Mouse (Mus musculus) E14TG2a.4 (cell line): ENCODE data around the gene Hoxc5.

Source experiments
- H3K27me3 ChIP-seq: 2 replicates; pipeline ENCODE4 v1.6.1; 2014; ENCODE audit warnings: low read length, control low read depth; ENCODE audit not compliant: insufficient read depth
- H3K36me3 ChIP-seq: 2 replicates; pipeline ENCODE4 v1.6.1; 2014; ENCODE audit warnings: low read length, control low read depth; ENCODE audit not compliant: insufficient read depth
- H3K4me1 ChIP-seq: replicated peaks from 2 replicates; pipeline ENCODE4 v1.6.1; 2014; ENCODE audit warnings: low read depth, low read length, control low read depth
- H3K4me3 ChIP-seq: replicated peaks from 2 replicates; pipeline ENCODE4 v1.5.1; 2014; ENCODE audit warnings: mild to moderate bottlenecking, low read length
- H3K9me3 ChIP-seq: 2 replicates; pipeline ENCODE4 v1.6.1; 2014; ENCODE audit warnings: low read length, control low read depth
- CTCF ChIP-seq: conservative IDR thresholded peaks from 2 replicates; pipeline ENCODE4 v1.5.1; 2014; ENCODE audit warnings: low read length
- NANOG ChIP-seq: IDR thresholded peaks from 2 replicates; pipeline ENCODE4 v1.6.1; 2014; ENCODE audit warnings: borderline replicate concordance, low read length, mixed read lengths
- POU5F1 ChIP-seq: IDR thresholded peaks from 2 replicates; pipeline ENCODE4 v1.6.1; 2014; ENCODE audit warnings: low read length, borderline replicate concordance

Gene Hoxc5

DNA sequence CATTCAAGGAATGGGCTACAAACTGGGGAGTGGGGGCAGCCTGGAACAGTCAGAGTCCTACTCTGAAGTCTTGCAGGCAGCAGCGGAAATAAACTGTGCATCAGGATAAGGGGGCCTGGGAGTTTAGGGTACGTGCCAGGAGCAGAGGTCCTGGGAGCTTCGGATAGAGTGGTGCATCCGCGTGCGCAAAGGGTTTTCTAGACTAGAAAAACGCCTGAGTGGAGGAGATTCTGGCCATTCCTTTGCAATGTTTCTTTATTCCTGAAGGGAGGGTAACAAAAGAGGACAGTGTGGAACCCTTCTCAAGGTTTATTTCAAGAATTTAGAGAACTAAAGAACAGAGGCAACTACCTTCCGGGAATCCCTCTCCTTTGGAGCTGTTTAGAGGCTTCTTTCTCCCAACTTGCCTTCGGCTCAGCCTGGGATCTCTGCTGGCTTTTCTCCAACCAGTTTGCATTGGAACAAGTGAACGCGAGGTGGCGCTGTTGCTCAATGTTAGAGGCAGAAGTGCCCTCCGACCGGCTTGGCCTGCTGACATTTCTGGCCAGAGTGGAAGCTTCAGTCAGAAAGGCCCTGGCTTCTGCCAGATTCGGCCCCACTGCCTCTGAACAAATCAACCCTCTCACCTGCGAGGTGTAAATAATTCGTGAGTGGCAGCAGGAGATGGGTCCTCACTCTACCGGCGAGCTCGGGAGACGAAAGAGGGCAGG, 20.0 kb downstream of the Hoxc5 start:
- Histone ChIP-seq H3K36me3 (no peaks in the 10 kb centered on the region), H3K4me1 (peaks cover 27% of the 10 kb centered on the region), H3K27me3 (peaks cover 99% of the 10 kb centered on the region), H3K4me3 (0 out of 2 replicates have a peak overlapping the region, but pooled peaks have one; percentile 17), H3K9me3 (peaks cover 17% of the 10 kb centered on the region)
- no peak for TF ChIP-seq POU5F1
- TF ChIP-seq CTCF, result peak; percentile 69
- TF ChIP-seq NANOG, result no peak

DNA sequence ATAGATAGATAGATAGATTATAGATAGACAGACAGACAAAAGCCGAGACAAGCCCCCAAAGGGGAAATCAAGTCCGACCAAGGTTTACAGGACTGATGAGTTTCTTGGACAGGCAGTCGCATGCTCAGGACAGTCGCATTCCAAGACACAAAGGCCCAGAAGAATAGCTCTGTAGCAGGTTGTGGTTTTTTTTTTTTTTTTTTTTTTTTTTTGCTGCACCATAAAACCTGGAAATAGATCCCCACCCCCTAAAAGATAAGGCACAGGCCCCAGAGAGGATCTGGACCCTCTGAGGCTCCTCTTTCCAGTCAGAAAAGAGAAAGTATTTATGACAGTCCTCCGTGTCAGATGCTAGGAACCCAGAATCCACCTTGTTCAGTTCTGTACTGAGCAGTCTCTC, 20.8 kb downstream of the Hoxc5 start:
- TF ChIP-seq CTCF (no peak), POU5F1 (no peak), NANOG (no peak)

DNA sequence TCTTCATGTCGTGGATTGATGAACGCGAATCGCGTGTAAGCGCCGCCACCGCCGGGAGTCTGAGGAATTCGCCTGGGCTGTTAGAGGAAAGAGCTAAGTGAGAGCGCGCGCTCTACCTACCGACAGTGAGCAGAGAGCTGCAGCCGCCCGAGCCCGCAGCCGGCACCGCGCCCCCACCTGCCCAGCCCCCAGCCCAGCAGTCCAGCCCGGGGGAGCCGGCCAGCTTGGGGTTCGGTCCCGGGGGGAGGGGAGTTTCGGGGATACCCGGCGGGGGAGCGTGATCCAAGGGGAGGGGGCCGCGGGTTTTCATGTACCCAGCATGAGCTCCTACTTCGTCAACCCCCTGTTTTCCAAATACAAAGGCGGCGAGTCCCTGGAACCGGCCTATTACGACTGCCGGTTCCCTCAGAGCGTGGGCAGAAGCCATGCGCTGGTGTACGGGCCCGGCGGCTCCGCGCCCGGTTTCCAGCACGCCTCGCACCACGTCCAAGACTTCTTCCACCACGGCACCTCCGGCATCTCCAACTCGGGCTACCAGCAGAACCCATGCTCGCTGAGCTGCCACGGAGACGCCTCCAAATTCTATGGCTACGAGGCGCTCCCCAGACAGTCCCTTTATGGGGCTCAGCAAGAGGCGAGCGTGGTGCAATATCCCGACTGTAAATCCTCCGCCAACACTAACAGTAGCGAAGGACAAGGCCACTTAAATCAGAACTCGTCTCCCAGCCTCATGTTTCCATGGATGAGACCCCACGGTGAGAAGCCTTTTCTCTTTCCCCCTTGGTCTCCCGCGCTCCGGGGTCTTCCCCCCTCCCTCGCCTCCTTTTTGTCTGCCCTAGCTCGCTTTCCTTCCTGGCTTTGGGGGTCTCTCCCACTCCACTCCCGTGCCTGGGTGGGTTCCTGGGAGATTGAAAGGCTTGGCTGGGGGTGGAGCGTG, 23.5 kb downstream of the Hoxc5 start, which contains the start of gene Hoxc8:
Gene Hoxc8 (plus strand): TSS at position 147 of the 937 bp plus-strand sequence.
- Histone ChIP-seq H3K4me1 (peaks cover 29% of the 10 kb centered on the region), H3K9me3 (peaks cover 11% of the 10 kb centered on the region), H3K27me3 (peaks cover 98% of the 10 kb centered on the region), H3K36me3 (no peaks in the 10 kb centered on the region), H3K4me3 (peak within 1 kb of the TSS; percentile 62)
- TF ChIP-seq CTCF, result no peak
- no peak for TF ChIP-seq POU5F1
- no peak for TF ChIP-seq NANOG

More for the DNA sequence above, 20.8 kb downstream of the Hoxc5 start:
- peaks cover 28% of the 10 kb centered on the region for H3K4me1 ChIP-seq
- no peaks in the 10 kb centered on the region for H3K36me3 ChIP-seq
- no peak overlapping the region for H3K4me3 ChIP-seq
- H3K27me3 ChIP-seq, result peaks cover 99% of the 10 kb centered on the region
- peaks cover 17% of the 10 kb centered on the region for H3K9me3 ChIP-seq

DNA sequence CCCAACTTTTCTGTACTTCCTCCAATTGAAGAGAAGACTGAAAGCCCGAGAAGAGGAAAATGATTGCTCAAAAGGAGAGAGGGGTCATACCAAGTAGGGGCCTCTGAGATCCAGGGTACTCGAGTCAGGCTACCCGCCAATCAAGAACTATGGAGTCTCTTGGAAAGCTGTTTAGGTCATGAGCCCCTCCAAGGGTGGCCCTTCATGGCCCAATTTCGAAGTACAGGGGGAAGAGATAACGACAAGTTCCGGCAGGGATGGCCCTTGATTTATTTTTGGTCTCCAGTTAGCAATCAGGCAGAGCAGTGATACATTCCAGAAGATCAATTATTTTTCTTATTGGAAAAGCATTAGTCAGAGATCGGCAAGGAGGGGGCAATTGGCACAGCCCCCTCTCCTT, 24.5 kb downstream of the Hoxc5 start:
- TF ChIP-seq POU5F1, result no peak
- TF ChIP-seq CTCF, result no peak
- TF ChIP-seq NANOG, result no peak
- 0 out of 2 replicates have a peak, but pooled peaks cover 3% of the 10 kb centered on the region for H3K9me3 ChIP-seq
- no peaks in the 10 kb centered on the region for H3K36me3 ChIP-seq
- H3K4me1 ChIP-seq, result peaks cover 30% of the 10 kb centered on the region
- peaks cover 98% of the 10 kb centered on the region for H3K27me3 ChIP-seq
- H3K4me3 ChIP-seq, result no peak overlapping the region

DNA sequence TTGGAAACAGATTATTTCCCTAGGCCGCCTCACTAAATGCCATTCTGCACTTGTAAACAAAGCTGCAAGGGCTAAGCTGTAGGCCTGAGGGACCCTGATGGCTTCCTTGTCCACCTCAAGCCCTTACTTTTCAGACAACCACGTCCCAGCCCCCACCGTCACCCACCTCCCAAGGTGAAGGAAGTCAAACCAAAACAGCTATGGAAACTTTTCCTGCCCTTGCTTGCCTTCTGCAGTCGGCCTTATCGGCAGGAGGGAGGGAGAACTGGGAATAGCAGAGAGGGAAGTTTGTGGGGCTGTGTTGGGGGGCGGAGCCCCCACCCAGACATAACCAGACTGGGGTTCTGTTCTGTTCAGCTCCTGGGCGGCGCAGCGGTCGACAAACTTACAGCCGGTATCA, 25.0 kb downstream of the Hoxc5 start:
- H3K36me3 ChIP-seq, result no peaks in the 10 kb centered on the region
- 0 out of 2 replicates have a peak, but pooled peaks cover 3% of the 10 kb centered on the region for H3K9me3 ChIP-seq
- no peak overlapping the region for H3K4me3 ChIP-seq
- no peak for TF ChIP-seq NANOG
- TF ChIP-seq POU5F1, result no peak
- no peak for TF ChIP-seq CTCF
- H3K4me1 ChIP-seq, result peaks cover 26% of the 10 kb centered on the region
- H3K27me3 ChIP-seq, result peaks cover 97% of the 10 kb centered on the region

DNA sequence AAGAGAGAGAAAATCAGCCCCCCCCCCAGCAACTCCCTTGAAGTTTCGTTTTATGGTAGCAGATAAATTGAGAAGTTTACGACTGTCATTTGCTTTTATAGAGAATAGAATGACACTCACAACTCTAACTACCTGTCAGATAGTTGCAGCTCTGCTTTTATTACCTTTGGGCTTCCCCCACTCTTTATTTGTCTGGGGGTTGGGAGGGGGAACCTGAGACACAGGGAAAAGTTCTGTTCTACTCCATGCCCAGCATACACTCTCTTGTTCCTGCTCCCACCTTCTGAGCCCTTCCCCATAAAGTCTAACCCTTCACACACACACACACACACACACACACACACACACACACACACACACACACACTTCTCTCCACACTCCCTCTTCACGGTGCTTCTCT, 25.6 kb downstream of the Hoxc5 start:
- Histone ChIP-seq H3K36me3 (no peaks in the 10 kb centered on the region), H3K4me3 (no peak overlapping the region), H3K4me1 (peaks cover 28% of the 10 kb centered on the region), H3K9me3 (0 out of 2 replicates have a peak, but pooled peaks cover 3% of the 10 kb centered on the region), H3K27me3 (peaks cover 97% of the 10 kb centered on the region)
- TF ChIP-seq NANOG, result no peak
- no peak for TF ChIP-seq POU5F1
- TF ChIP-seq CTCF, result no peak

DNA sequence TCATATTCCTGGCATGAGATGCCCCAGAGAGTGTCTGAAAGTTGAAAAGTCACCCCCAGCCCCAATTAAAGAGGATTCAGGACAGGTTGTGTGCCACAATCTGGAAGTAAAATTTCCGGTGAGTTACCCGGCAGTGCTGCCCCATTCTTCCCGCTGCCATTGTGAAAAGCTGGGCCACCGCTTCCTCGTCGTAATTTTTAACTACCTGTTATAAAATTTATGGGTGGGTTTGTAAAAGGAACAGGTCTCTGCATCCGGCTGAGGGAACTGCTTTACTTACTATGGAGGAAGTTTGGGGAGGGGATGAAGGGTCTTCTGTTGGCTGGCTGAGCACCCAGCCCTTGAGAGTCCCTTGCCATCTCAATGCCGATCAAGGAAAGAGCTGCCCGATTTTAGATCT, 29.3 kb downstream of the Hoxc5 start:
- no peaks in the 10 kb centered on the region for H3K36me3 ChIP-seq
- no peak overlapping the region for H3K4me3 ChIP-seq
- no peak for TF ChIP-seq NANOG
- no peak for TF ChIP-seq CTCF
- no peak for TF ChIP-seq POU5F1
- peaks cover 48% of the 10 kb centered on the region for H3K4me1 ChIP-seq
- peaks cover 98% of the 10 kb centered on the region for H3K27me3 ChIP-seq
- 0 out of 2 replicates have a peak, but pooled peaks cover 3% of the 10 kb centered on the region for H3K9me3 ChIP-seq

DNA sequence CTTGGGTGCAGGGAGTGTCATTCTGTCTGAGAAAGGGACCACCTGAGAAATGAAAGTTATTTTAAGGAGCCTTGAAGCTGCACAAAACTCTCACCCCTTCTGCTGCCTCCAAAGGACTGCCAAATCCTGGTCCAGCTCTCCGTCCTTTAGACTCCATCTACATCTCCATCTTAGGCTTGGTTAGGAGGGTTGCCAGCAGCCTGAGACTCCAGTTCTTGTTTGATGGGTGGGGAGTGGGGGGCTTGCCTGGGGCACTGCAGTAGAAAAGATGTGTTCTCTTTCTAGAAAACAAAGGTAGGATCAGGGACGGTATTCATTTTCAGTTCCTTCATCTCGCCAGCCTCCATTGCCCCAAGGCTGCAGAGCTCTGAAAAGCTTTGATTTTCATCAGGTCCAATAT, 30.2 kb downstream of the Hoxc5 start:
- Histone ChIP-seq H3K9me3 (no peaks in the 10 kb centered on the region), H3K36me3 (no peaks in the 10 kb centered on the region), H3K4me3 (no peak overlapping the region), H3K27me3 (peaks cover 98% of the 10 kb centered on the region), H3K4me1 (peaks cover 44% of the 10 kb centered on the region)
- TF ChIP-seq POU5F1 (no peak), NANOG (no peak), CTCF (no peak)
